Mouse (Mus musculus) E14TG2a.4 (cell line): Measurements from ENCODE around the gene Nek7.

Experiments used
- H3K27me3 ChIP-seq: 2 replicates; pipeline ENCODE4 v1.6.1; 2014; ENCODE audit warnings: low read length, control low read depth; ENCODE audit not compliant: insufficient read depth
- H3K36me3 ChIP-seq: 2 replicates; pipeline ENCODE4 v1.6.1; 2014; ENCODE audit warnings: low read length, control low read depth; ENCODE audit not compliant: insufficient read depth
- H3K4me1 ChIP-seq: replicated peaks from 2 replicates; pipeline ENCODE4 v1.6.1; 2014; ENCODE audit warnings: low read depth, low read length, control low read depth
- H3K4me3 ChIP-seq: replicated peaks from 2 replicates; pipeline ENCODE4 v1.5.1; 2014; ENCODE audit warnings: mild to moderate bottlenecking, low read length
- H3K9me3 ChIP-seq: 2 replicates; pipeline ENCODE4 v1.6.1; 2014; ENCODE audit warnings: low read length, control low read depth
- CTCF ChIP-seq: conservative IDR thresholded peaks from 2 replicates; pipeline ENCODE4 v1.5.1; 2014; ENCODE audit warnings: low read length
- NANOG ChIP-seq: IDR thresholded peaks from 2 replicates; pipeline ENCODE4 v1.6.1; 2014; ENCODE audit warnings: borderline replicate concordance, low read length, mixed read lengths
- POU5F1 ChIP-seq: IDR thresholded peaks from 2 replicates; pipeline ENCODE4 v1.6.1; 2014; ENCODE audit warnings: low read length, borderline replicate concordance

Gene Nek7

GRCm38 (mm10) chr1:138628486-138628885 lies 8.5 kb upstream of the Nek7 start:
- no peak for TF ChIP-seq CTCF
- no peak for TF ChIP-seq POU5F1
- no peak for TF ChIP-seq NANOG
- Histone ChIP-seq H3K4me1 (no peaks in the 10 kb centered on the region), H3K9me3 (no peaks in the 10 kb centered on the region), H3K4me3 (no peak overlapping the region), H3K36me3 (no peaks in the 10 kb centered on the region), H3K27me3 (0 out of 2 replicates have a peak, but pooled peaks cover 3% of the 10 kb centered on the region)

GRCm38 (mm10) chr1:138627804-138628203 lies 7.9 kb upstream of the Nek7 start:
- TF ChIP-seq POU5F1: no peak
- TF ChIP-seq NANOG: no peak
- TF ChIP-seq CTCF: no peak
- H3K36me3 ChIP-seq: no peaks in the 10 kb centered on the region
- no peak overlapping the region for H3K4me3 ChIP-seq
- H3K4me1 ChIP-seq: no peaks in the 10 kb centered on the region
- no peaks in the 10 kb centered on the region for H3K9me3 ChIP-seq
- 0 out of 2 replicates have a peak, but pooled peaks cover 3% of the 10 kb centered on the region for H3K27me3 ChIP-seq

- H3K4me3 ChIP-seq: no peak overlapping the region
- no peaks in the 10 kb centered on the region for H3K9me3 ChIP-seq
- H3K27me3 ChIP-seq: 0 out of 2 replicates have a peak, but pooled peaks cover 3% of the 10 kb centered on the region
- no peak for TF ChIP-seq CTCF
- no peak for TF ChIP-seq NANOG
- no peak for TF ChIP-seq POU5F1
- H3K4me1 ChIP-seq: no peaks in the 10 kb centered on the region
- no peaks in the 10 kb centered on the region for H3K36me3 ChIP-seq
These were observed 6.3 kb upstream of the Nek7 start for GRCm38 (mm10) chr1:138626288-138626687.

- no peak overlapping the region for H3K4me3 ChIP-seq
- 0 out of 2 replicates have a peak, but pooled peaks cover 3% of the 10 kb centered on the region for H3K27me3 ChIP-seq
- no peaks in the 10 kb centered on the region for H3K36me3 ChIP-seq
- TF ChIP-seq CTCF (no peak), POU5F1 (no peak), NANOG (no peak)
- H3K4me1 ChIP-seq: peaks cover 8% of the 10 kb centered on the region
- H3K9me3 ChIP-seq: no peaks in the 10 kb centered on the region
These were observed 3.9 kb upstream of the Nek7 start for GRCm38 (mm10) chr1:138623870-138624269.

GRCm38 (mm10) chr1:138622831-138623230 lies 2.9 kb upstream of the Nek7 start:
- Histone ChIP-seq H3K27me3 (0 out of 2 replicates have a peak, but pooled peaks cover 2% of the 10 kb centered on the region), H3K9me3 (no peaks in the 10 kb centered on the region), H3K4me1 (peaks cover 15% of the 10 kb centered on the region), H3K36me3 (no peaks in the 10 kb centered on the region), H3K4me3 (no peak overlapping the region)
- TF ChIP-seq POU5F1 (no peak), CTCF (no peak)

- Histone ChIP-seq H3K27me3 (no peaks in the 10 kb centered on the region), H3K36me3 (no peaks in the 10 kb centered on the region), H3K9me3 (no peaks in the 10 kb centered on the region), H3K4me3 (no peak overlapping the region), H3K4me1 (peaks cover 18% of the 10 kb centered on the region)
- TF ChIP-seq CTCF (no peak), POU5F1 (no peak), NANOG (no peak)
These were observed 2.5 kb upstream of the Nek7 start for GRCm38 (mm10) chr1:138622431-138622830.

GRCm38 (mm10) chr1:138619114-138619971 lies 598 bp downstream of the Nek7 start:
- TF ChIP-seq POU5F1 (no peak), CTCF (no peak), NANOG (no peak)
- Histone ChIP-seq H3K4me3 (peak overlapping the region; percentile 92), H3K9me3 (no peaks in the 10 kb centered on the region), H3K4me1 (peaks cover 36% of the 10 kb centered on the region), H3K36me3 (no peaks in the 10 kb centered on the region), H3K27me3 (no peaks in the 10 kb centered on the region)

- TF ChIP-seq CTCF: no peak
- no peak for TF ChIP-seq NANOG
- TF ChIP-seq POU5F1: no peak
- Histone ChIP-seq H3K4me1 (peaks cover 38% of the 10 kb centered on the region), H3K36me3 (no peaks in the 10 kb centered on the region), H3K4me3 (peak overlapping the region; percentile 92), H3K9me3 (no peaks in the 10 kb centered on the region), H3K27me3 (no peaks in the 10 kb centered on the region)
These were observed 2.0 kb downstream of the Nek7 start for GRCm38 (mm10) chr1:138618012-138618354.

- H3K4me1 ChIP-seq: peaks cover 38% of the 10 kb centered on the region
- H3K36me3 ChIP-seq: no peaks in the 10 kb centered on the region
- TF ChIP-seq NANOG (no peak), POU5F1 (no peak), CTCF (no peak)
- H3K4me3 ChIP-seq: peak overlapping the region; percentile 92
- H3K9me3 ChIP-seq: no peaks in the 10 kb centered on the region
- no peaks in the 10 kb centered on the region for H3K27me3 ChIP-seq
These were observed 2.5 kb downstream of the Nek7 start for GRCm38 (mm10) chr1:138617279-138618011.
